Mouse (Mus musculus) heart, adult 2 months (tissue): ENCODE results near the gene Runx1.

Source experiments
- CTCF ChIP-seq: fragments of 200-600 bp; IDR thresholded peaks from 2 replicates; pipeline ENCODE4 v1.8.1; 2022; ENCODE audit warnings: antibody characterized with exemption, mild to moderate bottlenecking, moderate library complexity
- EP300 ChIP-seq: fragments of 200-500 bp; IDR thresholded peaks from 2 replicates; pipeline ENCODE4 v1.6.1; 2011; ENCODE audit warnings: low read depth, low read length, control low read depth; ENCODE audit not compliant: insufficient read depth
- POLR2A ChIP-seq: fragments of 200-500 bp; IDR thresholded peaks from 2 replicates; pipeline ENCODE4 v1.6.1; 2011; ENCODE audit warnings: mild to moderate bottlenecking, low read depth, low read length, control low read depth; ENCODE audit not compliant: insufficient read depth

DNA sequence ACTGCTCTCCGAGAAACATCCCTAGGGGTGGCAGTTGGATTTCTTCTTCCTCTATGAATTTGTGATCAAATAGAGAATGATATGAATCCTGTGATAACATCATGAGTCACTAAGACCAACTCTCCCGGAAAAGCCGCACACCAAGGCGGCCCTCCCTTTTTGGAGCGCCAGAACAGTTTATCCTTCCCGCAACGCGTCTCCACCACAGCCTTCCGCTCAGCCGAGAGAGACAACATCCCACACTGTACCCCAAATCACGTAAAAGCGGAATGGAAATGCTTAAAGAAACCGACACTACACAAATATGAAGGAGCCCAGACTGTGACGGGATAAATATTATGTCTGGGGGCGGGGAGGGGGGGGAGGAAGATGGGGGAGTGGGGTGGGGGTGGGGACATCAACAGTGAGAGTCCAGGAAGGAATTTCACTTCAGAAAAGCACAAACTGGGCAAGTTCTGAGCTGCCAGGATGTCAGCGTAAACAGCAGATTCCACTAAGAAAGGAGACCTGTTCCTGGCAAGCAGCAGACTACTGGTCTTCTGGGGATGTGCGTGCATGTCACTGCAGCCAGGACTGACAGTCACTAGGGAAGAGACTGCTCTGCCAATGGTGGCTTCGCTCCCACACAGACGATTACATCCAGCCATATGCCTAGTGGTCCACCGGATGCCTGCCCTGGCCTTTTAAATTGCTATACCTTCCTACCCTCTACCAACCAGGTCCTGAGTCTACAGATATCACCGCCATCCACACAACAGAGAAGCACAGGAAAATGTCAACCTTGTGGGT, 141.3 kb downstream of the Runx1 start:
- no peak for TF ChIP-seq POLR2A
- no peak for TF ChIP-seq CTCF
- no peak for TF ChIP-seq EP300
